Mouse (Mus musculus): ENCODE data around the gene Pick1. TPM values are rescaled to one million over a fixed set of nuclear protein-coding genes. Genes with fewer than 3 reads are reported as not detected.

The Pick1 gene
- total and polyA plus RNA-seq, 2 experiments from 2014 or later: 26.9 to 27.2 TPM

DNA sequence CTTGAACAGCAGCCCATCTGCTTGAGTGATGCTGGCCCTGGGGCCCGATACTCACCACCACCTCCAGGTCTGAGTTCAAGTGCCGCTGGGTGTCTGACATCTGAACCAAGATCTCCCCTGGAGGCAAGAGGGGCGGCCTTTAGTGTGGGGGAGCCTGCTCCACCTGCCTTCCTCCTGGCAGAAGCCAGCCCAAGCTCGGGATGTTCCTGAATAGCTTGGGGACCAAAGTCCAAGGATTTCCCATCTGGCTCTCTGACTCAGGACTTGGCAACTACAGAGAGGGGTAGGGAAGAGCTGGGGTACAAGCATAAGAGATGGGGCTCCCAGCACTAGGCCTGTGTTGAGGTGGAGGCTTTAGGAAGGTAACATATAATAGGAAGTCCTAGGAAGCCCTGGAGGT lies 54.4 kb downstream of the Pick1 start:
- DNase-seq (ENCODE audit: low spot score) (no peak), ATAC-seq (ENCODE audit: insufficient read depth, low read depth) (no peak)
- no peaks in the 10 kb centered on the region; the same call in 1 of the 2 replicates for H3K4me1 ChIP-seq (ENCODE audit: control insufficient read depth, insufficient read depth)
- no peak overlapping the region for H3K27ac ChIP-seq (ENCODE audit: low read depth)
- TF ChIP-seq EP300 (IDR thresholded peaks at IDR 0.05; ENCODE audit: low read depth) (no peak), CTCF (IDR thresholded peaks at IDR 0.05; ENCODE audit: low read depth) (no peak)
- no peaks in the 10 kb centered on the region for H3K27me3 ChIP-seq (ENCODE audit: control insufficient read depth, insufficient read depth, low read length)
- no peak overlapping the region for H3K4me3 ChIP-seq (ENCODE audit: low read depth, low read length)
- H3K9me3 ChIP-seq (replicated peaks; ENCODE audit: control insufficient read depth, low read length): no peaks in the 10 kb centered on the region
- 76% methylated on average over 4 of the region's 4 CpGs for WGBS
- no peak overlapping the region for H3K4me2 ChIP-seq (ENCODE audit: low read depth, low read length)
- no peaks in the 10 kb centered on the region; the same call in 1 of the 2 replicates for H3K36me3 ChIP-seq (replicated peaks; ENCODE audit: control insufficient read depth, insufficient read depth, low read length)
- no peak overlapping the region for H3K9ac ChIP-seq (replicated peaks; ENCODE audit: low read depth, low read length)

GRCm38 (mm10) chr15:79285399-79285798 lies 56.4 kb downstream of the Pick1 start, which contains the start of gene Baiap2l2:
Gene Baiap2l2, minus strand, starts transcription at chr15:79285537.
- 83% methylated on average over 10 of the region's 10 CpGs for WGBS
- Histone ChIP-seq H3K9ac (replicated peaks; ENCODE audit: low read depth, low read length) (no peak within 1 kb of the TSS), H3K9me3 (replicated peaks; ENCODE audit: control insufficient read depth, low read length) (no peaks in the 10 kb centered on the region), H3K27me3 (ENCODE audit: control insufficient read depth, insufficient read depth, low read length) (no peaks in the 10 kb centered on the region), H3K4me1 (ENCODE audit: control insufficient read depth, insufficient read depth) (no peaks in the 10 kb centered on the region; the same call in 1 of the 2 replicates), H3K4me2 (ENCODE audit: low read depth, low read length) (no peak within 1 kb of the TSS), H3K4me3 (ENCODE audit: low read depth, low read length) (no peak within 1 kb of the TSS), H3K27ac (ENCODE audit: low read depth) (no peak within 1 kb of the TSS), H3K36me3 (replicated peaks; ENCODE audit: control insufficient read depth, insufficient read depth, low read length) (no peaks in the 10 kb centered on the region; the same call in 1 of the 2 replicates)
- no peak for ATAC-seq (ENCODE audit: insufficient read depth, low read depth)
- no peak for TF ChIP-seq CTCF (IDR thresholded peaks at IDR 0.05; ENCODE audit: low read depth)
- no peak for TF ChIP-seq EP300 (IDR thresholded peaks at IDR 0.05; ENCODE audit: low read depth)
- no peak for DNase-seq (ENCODE audit: low spot score)

DNA sequence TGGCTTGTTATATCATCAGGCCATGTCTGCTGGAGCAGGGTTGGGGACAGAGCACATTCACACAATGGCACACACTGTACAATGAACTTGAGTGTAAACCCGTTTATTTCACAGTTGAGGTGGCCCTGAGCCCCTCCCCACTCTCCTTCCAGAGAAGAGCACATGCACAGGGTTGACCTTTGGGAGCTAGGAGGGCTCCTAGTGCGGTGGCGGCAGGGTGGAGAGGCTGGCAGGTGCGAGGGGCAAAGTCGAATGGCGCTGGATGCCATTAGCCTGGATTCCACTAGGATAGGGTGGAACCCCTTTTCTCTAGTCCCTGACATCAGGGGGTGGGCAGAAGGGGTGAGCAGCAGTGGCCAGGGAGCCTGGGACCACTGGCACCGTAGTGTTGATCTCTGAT lies 57.2 kb downstream of the Pick1 start:
- Histone ChIP-seq H3K27me3 (ENCODE audit: control insufficient read depth, insufficient read depth, low read length) (no peaks in the 10 kb centered on the region), H3K36me3 (replicated peaks; ENCODE audit: control insufficient read depth, insufficient read depth, low read length) (no peaks in the 10 kb centered on the region; the same call in 1 of the 2 replicates), H3K4me1 (ENCODE audit: control insufficient read depth, insufficient read depth) (no peaks in the 10 kb centered on the region; the same call in 1 of the 2 replicates), H3K9me3 (replicated peaks; ENCODE audit: control insufficient read depth, low read length) (no peaks in the 10 kb centered on the region), H3K9ac (replicated peaks; ENCODE audit: low read depth, low read length) (no peak overlapping the region), H3K27ac (ENCODE audit: low read depth) (no peak overlapping the region), H3K4me2 (ENCODE audit: low read depth, low read length) (no peak overlapping the region), H3K4me3 (ENCODE audit: low read depth, low read length) (no peak overlapping the region)
- no peak for DNase-seq (ENCODE audit: low spot score)
- 87% methylated on average over 7 of the region's 7 CpGs for WGBS
- TF ChIP-seq CTCF (IDR thresholded peaks at IDR 0.05; ENCODE audit: low read depth) (no peak), EP300 (IDR thresholded peaks at IDR 0.05; ENCODE audit: low read depth) (no peak)
- no peak for ATAC-seq (ENCODE audit: insufficient read depth, low read depth)

DNA sequence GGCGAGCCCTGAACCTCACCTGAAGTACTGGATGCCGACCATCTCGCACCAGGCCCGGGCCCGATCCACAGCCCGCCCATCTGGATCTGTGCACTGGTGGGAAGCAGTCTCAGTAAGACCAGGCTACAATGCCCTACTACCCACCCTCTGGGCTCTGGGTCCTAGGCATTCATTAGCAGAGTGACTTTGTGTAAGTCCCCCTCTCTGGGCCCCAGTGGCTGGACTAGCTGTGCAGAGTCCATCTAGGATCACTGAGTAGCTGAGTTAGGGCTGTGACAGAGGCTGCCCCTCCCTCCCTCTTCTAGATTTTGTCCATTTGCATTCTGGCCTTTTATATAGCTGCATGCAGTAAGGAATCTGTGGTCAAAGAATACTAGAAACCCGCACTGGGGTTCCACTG lies 58.1 kb downstream of the Pick1 start:
- Histone ChIP-seq H3K9me3 (replicated peaks; ENCODE audit: control insufficient read depth, low read length) (no peaks in the 10 kb centered on the region), H3K4me2 (ENCODE audit: low read depth, low read length) (no peak overlapping the region), H3K36me3 (replicated peaks; ENCODE audit: control insufficient read depth, insufficient read depth, low read length) (no peaks in the 10 kb centered on the region; the same call in 1 of the 2 replicates), H3K4me1 (ENCODE audit: control insufficient read depth, insufficient read depth) (no peaks in the 10 kb centered on the region), H3K4me3 (ENCODE audit: low read depth, low read length) (no peak overlapping the region), H3K9ac (replicated peaks; ENCODE audit: low read depth, low read length) (no peak overlapping the region), H3K27ac (ENCODE audit: low read depth) (no peak overlapping the region), H3K27me3 (ENCODE audit: control insufficient read depth, insufficient read depth, low read length) (no peaks in the 10 kb centered on the region)
- ATAC-seq (ENCODE audit: insufficient read depth, low read depth): no peak
- no peak for DNase-seq (ENCODE audit: low spot score)
- WGBS: 90% methylated on average over 7 of the region's 7 CpGs
- TF ChIP-seq CTCF (IDR thresholded peaks at IDR 0.05; ENCODE audit: low read depth): no peak
- no peak for TF ChIP-seq EP300 (IDR thresholded peaks at IDR 0.05; ENCODE audit: low read depth)

DNA sequence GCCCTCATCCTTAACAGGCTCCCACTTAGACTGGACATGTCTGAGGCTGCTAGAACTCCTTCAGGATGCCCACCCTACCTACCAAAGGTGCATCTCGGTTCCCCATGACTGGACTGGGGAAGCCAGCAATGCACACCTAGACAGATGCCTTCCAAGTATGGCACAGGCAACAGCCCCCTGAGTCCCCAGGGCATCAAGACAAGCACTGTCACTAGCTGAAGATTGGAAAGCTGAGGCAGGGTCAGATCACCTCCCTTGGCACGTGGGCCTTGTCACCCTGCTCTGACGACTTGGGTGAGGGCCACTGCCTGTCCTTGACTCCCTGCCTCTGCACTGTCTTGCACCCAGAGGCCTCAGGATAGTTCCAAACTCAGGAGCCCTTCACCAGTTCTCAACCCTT lies 59.4 kb downstream of the Pick1 start:
- DNase-seq (ENCODE audit: low spot score) (no peak), ATAC-seq (ENCODE audit: insufficient read depth, low read depth) (no peak)
- WGBS: 84% methylated on average over 3 of the region's 3 CpGs
- Histone ChIP-seq H3K4me3 (ENCODE audit: low read depth, low read length) (no peak overlapping the region), H3K36me3 (replicated peaks; ENCODE audit: control insufficient read depth, insufficient read depth, low read length) (no peaks in the 10 kb centered on the region; the same call in 1 of the 2 replicates), H3K9ac (replicated peaks; ENCODE audit: low read depth, low read length) (no peak overlapping the region), H3K27ac (ENCODE audit: low read depth) (no peak overlapping the region), H3K27me3 (ENCODE audit: control insufficient read depth, insufficient read depth, low read length) (no peaks in the 10 kb centered on the region), H3K9me3 (replicated peaks; ENCODE audit: control insufficient read depth, low read length) (no peaks in the 10 kb centered on the region), H3K4me1 (ENCODE audit: control insufficient read depth, insufficient read depth) (no peaks in the 10 kb centered on the region), H3K4me2 (ENCODE audit: low read depth, low read length) (no peak overlapping the region)
- TF ChIP-seq CTCF (IDR thresholded peaks at IDR 0.05; ENCODE audit: low read depth): no peak
- no peak for TF ChIP-seq EP300 (IDR thresholded peaks at IDR 0.05; ENCODE audit: low read depth)

DNA sequence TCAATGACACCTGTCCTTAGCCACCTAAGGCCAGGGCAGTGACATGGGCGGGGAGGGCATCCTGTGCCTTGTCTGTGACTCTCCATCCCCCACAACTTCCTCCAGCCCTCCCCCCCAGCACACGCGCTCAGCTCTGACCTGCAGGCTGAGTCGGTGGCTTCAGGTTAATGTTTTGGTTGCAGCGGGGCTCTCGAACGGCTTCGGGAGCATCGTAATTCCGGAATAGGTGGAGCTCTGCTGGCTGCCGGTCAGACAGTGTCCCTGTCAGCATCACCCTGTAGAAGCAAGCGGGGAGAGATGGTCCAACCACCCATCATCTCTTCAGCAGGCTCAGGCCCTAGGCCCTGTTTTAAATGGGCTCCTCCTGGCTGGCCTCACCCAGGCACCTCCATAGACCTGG lies 60.5 kb downstream of the Pick1 start:
- Histone ChIP-seq H3K4me2 (ENCODE audit: low read depth, low read length) (no peak overlapping the region), H3K36me3 (replicated peaks; ENCODE audit: control insufficient read depth, insufficient read depth, low read length) (no peaks in the 10 kb centered on the region; the same call in 1 of the 2 replicates), H3K4me1 (ENCODE audit: control insufficient read depth, insufficient read depth) (no peaks in the 10 kb centered on the region), H3K27ac (ENCODE audit: low read depth) (no peak overlapping the region), H3K27me3 (ENCODE audit: control insufficient read depth, insufficient read depth, low read length) (no peaks in the 10 kb centered on the region), H3K4me3 (ENCODE audit: low read depth, low read length) (no peak overlapping the region), H3K9me3 (replicated peaks; ENCODE audit: control insufficient read depth, low read length) (no peaks in the 10 kb centered on the region), H3K9ac (replicated peaks; ENCODE audit: low read depth, low read length) (no peak overlapping the region)
- DNase-seq (ENCODE audit: low spot score): no peak
- ATAC-seq (ENCODE audit: insufficient read depth, low read depth): no peak; the same call in 1 of the 2 replicates
- 90% methylated on average over 12 of the region's 12 CpGs for WGBS
- TF ChIP-seq CTCF (IDR thresholded peaks at IDR 0.05; ENCODE audit: low read depth) (no peak), EP300 (IDR thresholded peaks at IDR 0.05; ENCODE audit: low read depth) (no peak)

All from heart, postnatal 0 days (tissue).